Mouse (Mus musculus) urinary bladder, postnatal 4 days (tissue): ENCODE measurements around the gene Cd300lg.
A peak's percentile ranks its signal among the peaks of the same experiment; 100 is the strongest.

Experiments used
- DNase-seq, 2 experiments: peaks; one replicate each; pipeline ENCODE4 v3.0.0; 2021 to 2022; ENCODE audit warnings: low spot score in 2 of 2

The Cd300lg gene

GRCm38 (mm10) chr11:102051954-102052353, 10.6 kb downstream of the Cd300lg start:
- no peak for DNase-seq

- DNase-seq = no peak
Observed at GRCm38 (mm10) chr11:102052697-102053096, 11.4 kb downstream of the Cd300lg start.

GRCm38 (mm10) chr11:102053183-102053582, 11.9 kb downstream of the Cd300lg start:
- no peak for DNase-seq

- DNase-seq = no peak
Observed at GRCm38 (mm10) chr11:102053847-102054246, 12.5 kb downstream of the Cd300lg start.

- peak; percentile 60 to 77 for DNase-seq
Observed at GRCm38 (mm10) chr11:102061236-102061940, 20.1 kb downstream of the Cd300lg start.

- no peak for DNase-seq
Observed at GRCm38 (mm10) chr11:102061941-102062473, 20.7 kb downstream of the Cd300lg start.

GRCm38 (mm10) chr11:102063076-102063475, 21.8 kb downstream of the Cd300lg start:
- no peak for DNase-seq

GRCm38 (mm10) chr11:102068969-102069368, 27.7 kb downstream of the Cd300lg start:
- DNase-seq = no peak

GRCm38 (mm10) chr11:102069633-102070032, 28.3 kb downstream of the Cd300lg start:
- DNase-seq = no peak

- DNase-seq = no peak
Observed at GRCm38 (mm10) chr11:102070426-102070825, 29.1 kb downstream of the Cd300lg start.

GRCm38 (mm10) chr11:102072729-102073128, 31.4 kb downstream of the Cd300lg start:
- no peak for DNase-seq

- no peak for DNase-seq
Observed at GRCm38 (mm10) chr11:102073722-102074121, 32.4 kb downstream of the Cd300lg start.

GRCm38 (mm10) chr11:102082322-102082721, 41.0 kb downstream of the Cd300lg start:
- DNase-seq = peak; percentile 72 to 81

GRCm38 (mm10) chr11:102083193-102083592, 41.9 kb downstream of the Cd300lg start:
- no peak for DNase-seq

GRCm38 (mm10) chr11:102084159-102084558, 42.9 kb downstream of the Cd300lg start:
- DNase-seq = no peak

GRCm38 (mm10) chr11:102086331-102086730, 45.0 kb downstream of the Cd300lg start:
- DNase-seq = no peak

GRCm38 (mm10) chr11:102087081-102087751, 45.9 kb downstream of the Cd300lg start:
- DNase-seq = peak; percentile 57 to 72

GRCm38 (mm10) chr11:102087931-102088898, 46.9 kb downstream of the Cd300lg start, which contains the start of gene Mpp2:
Gene Mpp2, minus strand, starts transcription at chr11:102088515.
- DNase-seq = peak in 1 of 2 experiments; percentile 47

- peak in 1 of 2 experiments; percentile 40 for DNase-seq
Observed at GRCm38 (mm10) chr11:102089088-102089808, 47.9 kb downstream of the Cd300lg start.

GRCm38 (mm10) chr11:102095676-102096075, 54.4 kb downstream of the Cd300lg start:
- DNase-seq = no peak

GRCm38 (mm10) chr11:102096446-102096845, 55.1 kb downstream of the Cd300lg start:
- no peak for DNase-seq
